Mouse (Mus musculus): ENCODE results near the gene Il1f6.

- TF ChIP-seq TCF12 (IDR thresholded peaks at IDR 0.05; ENCODE audit: insufficient read depth, poor library complexity, severe bottlenecking) (no peak), POLR2A (IDR thresholded peaks at IDR 0.05; ENCODE audit: insufficient read length, low read depth) (no peak), USF1 (IDR thresholded peaks at IDR 0.05; ENCODE audit: low read depth) (no peak), CEBPB (IDR thresholded peaks at IDR 0.05; ENCODE audit: insufficient read depth, poor library complexity, severe bottlenecking) (no peak), MAX (IDR thresholded peaks at IDR 0.05; ENCODE audit: low read depth) (no peak), MYOG (IDR thresholded peaks at IDR 0.05; ENCODE audit: control insufficient read depth in 1 of 3, insufficient read depth in 1 of 3, insufficient read length in 2 of 3, low read depth in 2 of 3) (no peak)
These were observed at the start of gene Il1f6 for GRCm38 (mm10) chr2:24215118-24215517.
